Mouse (Mus musculus): Measurements from ENCODE around the gene Gm42517.

- TF ChIP-seq CTCF (IDR thresholded peaks at IDR 0.05; ENCODE audit: insufficient read depth, low read length) = no peak
- no peak for TF ChIP-seq POLR2A (IDR thresholded peaks at IDR 0.05; ENCODE audit: borderline replicate concordance, extremely low read depth, low read depth, low read length)
Observed at GRCm38 (mm10) chr5:108374079-108374478, 6.4 kb upstream of the Gm42517 start.
